ENCODE assay signal across 9 mouse cellular contexts in genomic region chr7:119850737-119851136, GRCm38 (mm10). TPM values are rescaled to one million over a fixed set of nuclear protein-coding genes. Genes with fewer than 3 reads are reported as not detected.
DNase-seq lines count a peak whose midpoint lies in the region; ATAC-seq and TF ChIP-seq lines count a peak whose summit lies in the region.
"Had no signal": no experiment of that assay in that cellular context is flagged by ENCODE, and none has a peak within 500 bp of the region (broad histone marks: within the 10 kb centered on the region; RNA-seq: fewer than 3 reads in every experiment).

No protein-coding gene starts in this region.

- peaks cover 29% of the 10 kb centered on the region; the same call in 1 of the 2 replicates for H3K36me3 ChIP-seq in embryonic facial prominence, embryonic 14.5 days (ENCODE audit: control insufficient read depth, insufficient read depth, low read length)
- peaks cover 59% of the 10 kb centered on the region for H3K36me3 ChIP-seq in embryonic facial prominence, embryonic 10.5 days (replicated peaks)
- H3K36me3 ChIP-seq in heart, postnatal 0 days (replicated peaks; ENCODE audit: control insufficient read depth, insufficient read depth, low read length): peaks cover 4% of the 10 kb centered on the region; the same call in 1 of the 2 replicates
- H3K36me3 ChIP-seq in forebrain, embryonic 11.5 days (ENCODE audit: control insufficient read depth, insufficient read depth, low read length): no peaks in the 10 kb centered on the region; the same call in 1 of the 2 replicates

- DNase-seq in embryonic facial prominence, embryonic 14.5 days (ENCODE audit: low spot score): peak; percentile 33
- DNase-seq in embryonic facial prominence, embryonic 10.5 days (ENCODE audit: low spot score): no peak
- peak; percentile 66 for DNase-seq in adipocyte (ENCODE audit: low spot score)
- DNase-seq in heart, postnatal 0 days (ENCODE audit: low spot score): peak; percentile 23
- DNase-seq in lung, postnatal 10 days: peak; percentile 66
- DNase-seq in right cerebral cortex, adult 2 months (ENCODE audit: low spot score in 2 of 2): no peak
- no peak for DNase-seq in forebrain, embryonic 11.5 days (ENCODE audit: low spot score)
- DNase-seq: B cell, adult 2 months had no signal

- no peaks in the 10 kb centered on the region for H3K4me1 ChIP-seq in embryonic facial prominence, embryonic 14.5 days (ENCODE audit: control insufficient read depth, insufficient read depth, low read length)
- H3K4me1 ChIP-seq in embryonic facial prominence, embryonic 10.5 days: no peaks in the 10 kb centered on the region
- no peaks in the 10 kb centered on the region for H3K4me1 ChIP-seq in heart, postnatal 0 days (ENCODE audit: control insufficient read depth, insufficient read depth)
- no peaks in the 10 kb centered on the region for H3K4me1 ChIP-seq in forebrain, embryonic 11.5 days (replicated peaks; ENCODE audit: control insufficient read depth, insufficient read depth, low read length)

- H3K9ac ChIP-seq in embryonic facial prominence, embryonic 14.5 days (ENCODE audit: low read depth, low read length): no peak overlapping the region
- no peak overlapping the region for H3K9ac ChIP-seq in heart, postnatal 0 days (replicated peaks; ENCODE audit: low read depth, low read length)
- H3K9ac ChIP-seq in forebrain, embryonic 11.5 days (ENCODE audit: low read length): no peak overlapping the region

- no peak overlapping the region for H3K27ac ChIP-seq in embryonic facial prominence, embryonic 14.5 days (replicated peaks; ENCODE audit: low read depth, low read length)
- H3K27ac ChIP-seq in embryonic facial prominence, embryonic 10.5 days (replicated peaks): no peak overlapping the region
- peak overlapping the region; percentile 11; the same call in 1 of the 2 replicates for H3K27ac ChIP-seq in heart, postnatal 0 days (ENCODE audit: low read depth)
- no peak overlapping the region for H3K27ac ChIP-seq in forebrain, embryonic 11.5 days (ENCODE audit: low read depth, low read length)

- H3K4me2 ChIP-seq in embryonic facial prominence, embryonic 14.5 days (ENCODE audit: low read depth, low read length): no peak overlapping the region
- H3K4me2 ChIP-seq in heart, postnatal 0 days (ENCODE audit: low read depth, low read length): no peak overlapping the region
- H3K4me2 ChIP-seq in forebrain, embryonic 11.5 days (ENCODE audit: low read depth, low read length, severe bottlenecking): no peak overlapping the region

- no peak for TF ChIP-seq EP300 in heart, postnatal 0 days (IDR thresholded peaks at IDR 0.05; ENCODE audit: low read depth)

- 0 out of 2 replicates have a peak, but pooled peaks have one; percentile 15 for ATAC-seq in embryonic facial prominence, embryonic 14.5 days (ENCODE audit: low read depth)
- ATAC-seq in heart, postnatal 0 days (ENCODE audit: insufficient read depth, low read depth): no peak
- ATAC-seq in megakaryocyte, adult 5-6 weeks (ENCODE audit: poor library complexity, severe bottlenecking): no peak
- no peak for ATAC-seq in forebrain, embryonic 11.5 days (replicated peaks; ENCODE audit: low FRiP score)

- WGBS in embryonic facial prominence, embryonic 14.5 days: 75% methylated on average over 5 of the region's 5 CpGs
- 84% methylated on average over 5 of the region's 5 CpGs for WGBS in embryonic facial prominence, embryonic 10.5 days
- 43% methylated on average over 5 of the region's 5 CpGs for WGBS in heart, postnatal 0 days
- 80% methylated on average over 5 of the region's 5 CpGs for WGBS in forebrain, embryonic 11.5 days

- no peak for TF ChIP-seq CTCF in heart, postnatal 0 days (IDR thresholded peaks at IDR 0.05; ENCODE audit: low read depth)

- no peaks in the 10 kb centered on the region for H3K27me3 ChIP-seq in embryonic facial prominence, embryonic 14.5 days (replicated peaks; ENCODE audit: control insufficient read depth, insufficient read depth, low read length)
- no peaks in the 10 kb centered on the region for H3K27me3 ChIP-seq in embryonic facial prominence, embryonic 10.5 days (replicated peaks; ENCODE audit: low read depth, poor library complexity, severe bottlenecking)
- H3K27me3 ChIP-seq in heart, postnatal 0 days (ENCODE audit: control insufficient read depth, insufficient read depth, low read length): no peaks in the 10 kb centered on the region
- no peaks in the 10 kb centered on the region for H3K27me3 ChIP-seq in forebrain, embryonic 11.5 days (ENCODE audit: control insufficient read depth, insufficient read depth, low read length)

- H3K9me3 ChIP-seq in embryonic facial prominence, embryonic 14.5 days (ENCODE audit: control insufficient read depth, low read length): no peaks in the 10 kb centered on the region
- H3K9me3 ChIP-seq in embryonic facial prominence, embryonic 10.5 days: no peaks in the 10 kb centered on the region
- H3K9me3 ChIP-seq in heart, postnatal 0 days (replicated peaks; ENCODE audit: control insufficient read depth, low read length): no peaks in the 10 kb centered on the region
- no peaks in the 10 kb centered on the region for H3K9me3 ChIP-seq in forebrain, embryonic 11.5 days (ENCODE audit: control insufficient read depth, low read length)

- no peak overlapping the region for H3K4me3 ChIP-seq in embryonic facial prominence, embryonic 14.5 days (ENCODE audit: low read depth, low read length)
- H3K4me3 ChIP-seq in embryonic facial prominence, embryonic 10.5 days: no peak overlapping the region
- H3K4me3 ChIP-seq in heart, postnatal 0 days (ENCODE audit: low read depth, low read length): no peak overlapping the region
- no peak overlapping the region for H3K4me3 ChIP-seq in forebrain, embryonic 11.5 days (ENCODE audit: low read depth, low read length)

RNA-seq across cellular contexts. Expression of gene Lyrm1, which starts 44.9 kb away (rescaled TPM):
- 9.9 and 10.6 TPM in 2 replicates for polyA plus RNA-seq in embryonic facial prominence, embryonic 14.5 days (2014; fragmentation: Nextera tagmentation; extraction: Ambion mirVana)
- 8.0 and 8.6 TPM in 2 replicates for polyA plus RNA-seq in embryonic facial prominence, embryonic 10.5 days (2016; fragmentation: Nextera tagmentation; extraction: Ambion mirVana)
- total RNA-seq in heart, postnatal 0 days (2014; rRNA removed; ENCODE audit: low replicate concordance): 3.0 and 11.9 TPM in 2 replicates
- 8.4 and 9.2 TPM in 2 replicates for polyA plus RNA-seq in heart, postnatal 0 days (2015; fragmentation: Nextera tagmentation; extraction: Ambion mirVana)
- 7.9 and 11.0 TPM in 2 replicates for total RNA-seq in megakaryocyte, adult 5-6 weeks (2015)
- total RNA-seq in megakaryocyte, adult 5-6 weeks (2017): 10.9 and 11.0 TPM in 2 replicates
- 9.6 and 10.2 TPM in 2 replicates for polyA plus RNA-seq in forebrain, embryonic 11.5 days (2014; fragmentation: Nextera tagmentation; extraction: Ambion mirVana)

RNA-seq across cellular contexts. Expression of gene Dcun1d3, which starts 45.4 kb away (rescaled TPM):
- 7.5 and 7.9 TPM in 2 replicates for polyA plus RNA-seq in embryonic facial prominence, embryonic 14.5 days (2014; fragmentation: Nextera tagmentation; extraction: Ambion mirVana)
- 12.3 and 14.1 TPM in 2 replicates for polyA plus RNA-seq in embryonic facial prominence, embryonic 10.5 days (2016; fragmentation: Nextera tagmentation; extraction: Ambion mirVana)
- total RNA-seq in heart, postnatal 0 days (2014; rRNA removed; ENCODE audit: low replicate concordance): 2.8 and 8.2 TPM in 2 replicates
- 4.8 and 5.5 TPM in 2 replicates for polyA plus RNA-seq in heart, postnatal 0 days (2015; fragmentation: Nextera tagmentation; extraction: Ambion mirVana)
- 5.1 and 9.5 TPM in 2 replicates for total RNA-seq in megakaryocyte, adult 5-6 weeks (2015)
- 8.7 and 10.9 TPM in 2 replicates for total RNA-seq in megakaryocyte, adult 5-6 weeks (2017)
- 9.4 and 10.2 TPM in 2 replicates for polyA plus RNA-seq in forebrain, embryonic 11.5 days (2014; fragmentation: Nextera tagmentation; extraction: Ambion mirVana)

RNA-seq across cellular contexts. Expression of gene Eri2, which starts 56.9 kb away (rescaled TPM):
- polyA plus RNA-seq in embryonic facial prominence, embryonic 14.5 days (2014; fragmentation: Nextera tagmentation; extraction: Ambion mirVana): 22.2 and 25.0 TPM in 2 replicates
- polyA plus RNA-seq in embryonic facial prominence, embryonic 10.5 days (2016; fragmentation: Nextera tagmentation; extraction: Ambion mirVana): 27.4 and 28.1 TPM in 2 replicates
- total RNA-seq in heart, postnatal 0 days (2014; rRNA removed; ENCODE audit: low replicate concordance): 4.1 and 12.1 TPM in 2 replicates
- 5.6 TPM in 2 replicates for polyA plus RNA-seq in heart, postnatal 0 days (2015; fragmentation: Nextera tagmentation; extraction: Ambion mirVana)
- 17.0 and 18.0 TPM in 2 replicates for total RNA-seq in megakaryocyte, adult 5-6 weeks (2015)
- 7.6 and 10.2 TPM in 2 replicates for total RNA-seq in megakaryocyte, adult 5-6 weeks (2017)
- polyA plus RNA-seq in forebrain, embryonic 11.5 days (2014; fragmentation: Nextera tagmentation; extraction: Ambion mirVana): 39.1 and 43.1 TPM in 2 replicates

RNA-seq across cellular contexts. Expression of gene Rexo5, which starts 56.9 kb away (rescaled TPM):
- polyA plus RNA-seq in embryonic facial prominence, embryonic 14.5 days (2014; fragmentation: Nextera tagmentation; extraction: Ambion mirVana): 17.8 and 24.2 TPM in 2 replicates
- polyA plus RNA-seq in embryonic facial prominence, embryonic 10.5 days (2016; fragmentation: Nextera tagmentation; extraction: Ambion mirVana): 25.5 and 27.1 TPM in 2 replicates
- 3.5 and 7.4 TPM in 2 replicates for total RNA-seq in heart, postnatal 0 days (2014; rRNA removed; ENCODE audit: low replicate concordance)
- 4.1 and 4.5 TPM in 2 replicates for polyA plus RNA-seq in heart, postnatal 0 days (2015; fragmentation: Nextera tagmentation; extraction: Ambion mirVana)
- 23.1 and 31.6 TPM in 2 replicates for total RNA-seq in megakaryocyte, adult 5-6 weeks (2015)
- 24.5 and 38.9 TPM in 2 replicates for total RNA-seq in megakaryocyte, adult 5-6 weeks (2017)
- polyA plus RNA-seq in forebrain, embryonic 11.5 days (2014; fragmentation: Nextera tagmentation; extraction: Ambion mirVana): 24.9 and 27.5 TPM in 2 replicates

Comparison
In these comparisons a context has a peak if more than half of its experiments do, and no peak if none do; other contexts are left out.
1. DNase-seq: peak in embryonic facial prominence, embryonic 14.5 days (single experiment), adipocyte (single experiment), heart, postnatal 0 days (single experiment) and lung, postnatal 10 days (single experiment); none in embryonic facial prominence, embryonic 10.5 days (single experiment), right cerebral cortex, adult 2 months (0 of 2) and forebrain, embryonic 11.5 days (single experiment).